Mouse (Mus musculus) CH12.LX (cell line): Measurements from ENCODE around the gene Gm49388.

Experiments used
- CTCF ChIP-seq, 2 experiments: IDR thresholded peaks in 1 of 2; conservative IDR thresholded peaks in 1 of 2; 2 replicates each; pipeline ENCODE4 v1.5.1; 2011 to 2012; ENCODE audit warnings: low read depth in 2 of 2, low read length in 2 of 2, improper control_type of control experiment in 1 of 2, inconsistent platforms in 1 of 2, mild to moderate bottlenecking in 1 of 2, moderate library complexity in 1 of 2
- EP300 ChIP-seq: IDR thresholded peaks from 2 replicates; pipeline ENCODE4 v1.6.1; 2011; ENCODE audit warnings: low read length, improper control_type of control experiment
- GABPA ChIP-seq: IDR thresholded peaks from 2 replicates; pipeline ENCODE4 v1.6.1; 2012; ENCODE audit warnings: low read depth, low read length, improper control_type of control experiment, inconsistent platforms; ENCODE audit not compliant: insufficient replicate concordance
- MXI1 ChIP-seq: IDR thresholded peaks from 2 replicates; pipeline ENCODE4 v1.6.1; 2011; ENCODE audit warnings: mild to moderate bottlenecking, low read depth, low read length, improper control_type of control experiment
- NELFE ChIP-seq: IDR thresholded peaks from 2 replicates; pipeline ENCODE4 v1.6.1; 2011; ENCODE audit warnings: low read depth, low read length, improper control_type of control experiment
- POLR2A ChIP-seq: IDR thresholded peaks from 2 replicates; pipeline ENCODE4 v1.6.1; 2011; ENCODE audit warnings: low read depth, mild to moderate bottlenecking, improper control_type of control experiment, low read length
- UBTF ChIP-seq: IDR thresholded peaks from 2 replicates; pipeline ENCODE4 v1.6.1; 2012; ENCODE audit warnings: low read depth, mild to moderate bottlenecking, inconsistent platforms, low read length, improper control_type of control experiment, moderate library complexity

DNA sequence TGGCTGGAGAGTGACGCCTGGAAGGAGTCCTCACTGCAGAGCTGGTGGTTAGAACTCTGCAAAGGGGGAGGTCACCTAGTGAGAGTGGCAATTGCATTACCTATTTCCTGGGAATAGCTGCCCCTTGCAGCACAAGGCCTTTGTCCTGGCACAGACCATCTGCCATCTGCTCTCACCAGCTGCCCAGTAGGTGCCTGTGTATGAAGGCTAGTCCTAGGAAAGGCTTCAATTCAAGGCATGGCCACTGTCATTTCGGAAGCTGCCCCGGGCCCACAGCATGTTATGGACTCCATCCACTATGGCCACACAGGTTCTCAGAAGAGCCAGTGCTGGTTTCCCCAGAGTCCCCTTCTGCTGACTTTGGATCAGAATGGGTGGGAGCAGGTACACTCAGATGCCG, 13.2 kb downstream of the Gm49388 start:
- TF ChIP-seq POLR2A (no peak), CTCF (conservative IDR thresholded peaks at IDR 0.05 in 1 of 2, IDR thresholded peaks at IDR 0.05 in 1 of 2; ENCODE audit: low read depth in 2 of 2, low read length in 2 of 2) (no peak), EP300 (no peak), NELFE (no peak), MXI1 (no peak), GABPA (no peak), UBTF (no peak)
